Mouse (Mus musculus) myocyte (in vitro differentiated cells): Measurements from ENCODE around the gene Xpo6. TPM values are rescaled to one million over a fixed set of nuclear protein-coding genes. Genes with fewer than 3 reads are reported as not detected.
A peak's percentile ranks its signal among the peaks of the same experiment; 100 is the strongest.

ENCODE experiments used
- H3K27me3 ChIP-seq: one replicate; pipeline ENCODE4 v1.6.1; 2011; ENCODE audit not compliant: control insufficient read depth, insufficient read depth, insufficient read length
- H3K36me3 ChIP-seq: one replicate; pipeline ENCODE4 v1.6.1; 2011; ENCODE audit not compliant: control insufficient read depth, insufficient read depth
- H3K4me2 ChIP-seq: one replicate; pipeline ENCODE4 v1.6.1; 2011; ENCODE audit warnings: low read depth, control low read depth
- H3K4me3 ChIP-seq: one replicate; pipeline ENCODE4 v1.5.1; 2011; ENCODE audit warnings: mild to moderate bottlenecking, control low read depth, moderate library complexity
- H3K79me2 ChIP-seq: one replicate; pipeline ENCODE4 v1.6.1; 2011; ENCODE audit not compliant: control insufficient read depth, insufficient read depth
- H3ac ChIP-seq: one replicate; pipeline ENCODE4 v1.6.1; 2011; ENCODE audit not compliant: control insufficient read depth, insufficient read length
- CEBPB ChIP-seq: IDR thresholded peaks from 2 replicates; pipeline ENCODE4 v1.6.1; 2011; ENCODE audit warnings: mild to moderate bottlenecking, moderate library complexity; ENCODE audit not compliant: poor library complexity, insufficient read depth, severe bottlenecking
- E2F4 ChIP-seq: IDR thresholded peaks from one replicate; pipeline ENCODE4 v1.6.1; 2011; ENCODE audit warnings: mild to moderate bottlenecking, control low read depth, moderate library complexity; ENCODE audit not compliant: insufficient read depth
- MAX ChIP-seq: IDR thresholded peaks from one replicate; pipeline ENCODE4 v1.6.1; 2011; ENCODE audit warnings: low read depth, mild to moderate bottlenecking, control low read depth
- MYOD1 ChIP-seq, 3 experiments: IDR thresholded peaks; one replicate each; pipeline ENCODE4 v1.6.1; 2011; ENCODE audit warnings: control low read depth in 2 of 3, low read depth in 2 of 3, mild to moderate bottlenecking in 2 of 3, moderate library complexity in 1 of 3; ENCODE audit not compliant: insufficient read length in 2 of 3, control insufficient read depth in 1 of 3
- MYOG ChIP-seq, 3 experiments: IDR thresholded peaks; one replicate each; pipeline ENCODE4 v1.6.1; 2011; ENCODE audit warnings: control low read depth in 2 of 3, low read depth in 2 of 3, mild to moderate bottlenecking in 2 of 3; ENCODE audit not compliant: insufficient read length in 2 of 3, control insufficient read depth in 1 of 3, insufficient read depth in 1 of 3
- POLR2A ChIP-seq: IDR thresholded peaks from one replicate; pipeline ENCODE4 v1.6.1; 2011; ENCODE audit warnings: low read depth, mild to moderate bottlenecking, control low read depth, moderate library complexity; ENCODE audit not compliant: insufficient read length
- POLR2AphosphoS2 ChIP-seq: IDR thresholded peaks from one replicate; pipeline ENCODE4 v1.6.1; 2011; ENCODE audit warnings: low read depth, control low read depth; ENCODE audit not compliant: insufficient read length
- REST ChIP-seq: IDR thresholded peaks from one replicate; pipeline ENCODE4 v1.6.1; 2011; ENCODE audit warnings: mild to moderate bottlenecking, control low read depth, moderate library complexity; ENCODE audit not compliant: insufficient read depth, insufficient read length
- SRF ChIP-seq: IDR thresholded peaks from one replicate; pipeline ENCODE4 v1.6.1; 2011; ENCODE audit warnings: low read depth; ENCODE audit not compliant: control insufficient read depth, insufficient read length
- TCF12 ChIP-seq: IDR thresholded peaks from one replicate; pipeline ENCODE4 v1.6.1; 2011; ENCODE audit warnings: mild to moderate bottlenecking, control low read depth; ENCODE audit not compliant: poor library complexity, insufficient read depth, severe bottlenecking
- TCF3 ChIP-seq: IDR thresholded peaks from one replicate; pipeline ENCODE4 v1.6.1; 2011; ENCODE audit warnings: low read depth, control low read depth; ENCODE audit not compliant: insufficient read length
- USF1 ChIP-seq: IDR thresholded peaks from one replicate; pipeline ENCODE4 v1.6.1; 2011; ENCODE audit warnings: low read depth, mild to moderate bottlenecking, control low read depth, moderate library complexity
- polyA plus RNA-seq: library from polyadenylated mRNA; unstranded; fragments of >200 nt; fragmentation: generic; extraction: Trizol; gene quantifications from one replicate; pipeline ENCODE4 v1.2.1, GENCODE M21; 2012; ENCODE audit warnings: missing spikeins

Gene Xpo6
- polyA plus RNA-seq, 1 experiment: 36.4 TPM

- H3K36me3 ChIP-seq: peaks cover 9% of the 10 kb centered on the region
- TF ChIP-seq SRF (no peak), MYOD1 (IDR thresholded peaks at IDR 0.05; ENCODE audit: control insufficient read depth in 1 of 3, insufficient read length in 2 of 3, low read depth in 2 of 3) (peak in 1 of 3 experiments; percentile 7), MAX (no peak), POLR2AphosphoS2 (no peak), POLR2A (no peak), MYOG (IDR thresholded peaks at IDR 0.05; ENCODE audit: control insufficient read depth in 1 of 3, insufficient read depth in 1 of 3, insufficient read length in 2 of 3, low read depth in 2 of 3) (peak in 1 of 3 experiments; percentile 53), TCF3 (no peak)
Observed at GRCm38 (mm10) chr7:126167426-126167825, 32.9 kb downstream of the Xpo6 start.

DNA sequence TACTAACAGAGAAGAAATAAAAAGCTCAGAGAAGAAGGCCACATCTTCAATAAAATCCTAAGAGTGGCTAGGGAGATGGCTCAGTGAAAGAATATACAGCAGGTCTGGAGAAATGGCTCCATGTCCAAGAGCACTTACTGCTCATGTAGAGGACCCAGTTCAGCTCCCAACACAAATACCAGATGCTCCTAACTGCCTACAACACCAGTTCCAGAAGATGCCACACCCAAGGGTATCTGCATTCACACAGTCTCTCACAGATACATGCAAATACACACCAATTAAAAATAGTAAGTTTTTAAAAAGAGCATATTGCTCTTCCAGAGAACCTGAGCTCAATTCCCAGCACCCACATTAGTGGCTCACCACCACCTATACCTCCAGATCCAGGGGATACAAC, 33.7 kb downstream of the Xpo6 start:
- Histone ChIP-seq H3K4me3 (no peak overlapping the region), H3K27me3 (no peaks in the 10 kb centered on the region), H3K4me2 (no peak overlapping the region), H3K36me3 (peaks cover 9% of the 10 kb centered on the region), H3K79me2 (no peaks in the 10 kb centered on the region), H3ac (no peak overlapping the region)
- no peak for TF ChIP-seq E2F4
- TF ChIP-seq TCF12: no peak

More at GRCm38 (mm10) chr7:126167426-126167825, 32.9 kb downstream of the Xpo6 start:
- Histone ChIP-seq H3K27me3 (no peaks in the 10 kb centered on the region), H3ac (no peak overlapping the region), H3K4me3 (no peak overlapping the region), H3K4me2 (no peak overlapping the region), H3K79me2 (no peaks in the 10 kb centered on the region)

GRCm38 (mm10) chr7:126158238-126158637, 42.1 kb downstream of the Xpo6 start:
- Histone ChIP-seq H3K4me3 (no peak overlapping the region), H3K4me2 (no peak overlapping the region), H3K79me2 (no peaks in the 10 kb centered on the region), H3ac (no peak overlapping the region), H3K36me3 (peaks cover 15% of the 10 kb centered on the region), H3K27me3 (no peaks in the 10 kb centered on the region)
- TF ChIP-seq POLR2AphosphoS2 (no peak), MYOG (IDR thresholded peaks at IDR 0.05; ENCODE audit: control insufficient read depth in 1 of 3, insufficient read depth in 1 of 3, insufficient read length in 2 of 3, low read depth in 2 of 3) (no peak), TCF3 (no peak), MAX (no peak), CEBPB (no peak), TCF12 (no peak), SRF (no peak), MYOD1 (IDR thresholded peaks at IDR 0.05; ENCODE audit: control insufficient read depth in 1 of 3, insufficient read length in 2 of 3, low read depth in 2 of 3) (no peak), REST (no peak), POLR2A (no peak), E2F4 (no peak), USF1 (no peak)

DNA sequence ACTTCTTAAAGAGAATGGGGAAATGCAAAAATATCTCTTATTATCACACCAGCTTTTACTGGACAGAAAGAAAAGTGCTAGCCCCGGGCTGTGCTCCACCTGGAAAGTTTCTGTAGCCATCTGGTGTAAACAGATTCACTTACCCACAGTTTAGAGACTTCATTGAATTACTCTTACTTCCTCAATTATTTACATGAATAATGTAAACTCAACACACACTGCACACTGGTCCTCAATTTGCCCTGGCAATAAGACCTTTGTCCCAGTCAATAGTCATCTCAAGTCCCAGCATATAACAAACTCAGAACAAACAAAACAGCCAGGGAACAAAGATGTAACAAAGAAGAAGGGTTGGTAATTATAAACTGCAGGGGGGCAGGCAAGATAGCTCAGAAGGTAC, 44.6 kb downstream of the Xpo6 start:
- Histone ChIP-seq H3K4me2 (no peak overlapping the region), H3K79me2 (no peaks in the 10 kb centered on the region), H3K27me3 (no peaks in the 10 kb centered on the region), H3K4me3 (no peak overlapping the region), H3ac (no peak overlapping the region), H3K36me3 (peaks cover 22% of the 10 kb centered on the region)
- TF ChIP-seq MYOG (IDR thresholded peaks at IDR 0.05; ENCODE audit: control insufficient read depth in 1 of 3, insufficient read depth in 1 of 3, insufficient read length in 2 of 3, low read depth in 2 of 3) (no peak), E2F4 (no peak), POLR2A (no peak), POLR2AphosphoS2 (no peak), SRF (no peak), USF1 (no peak), MAX (no peak), REST (no peak), TCF12 (no peak), TCF3 (no peak), MYOD1 (IDR thresholded peaks at IDR 0.05; ENCODE audit: control insufficient read depth in 1 of 3, insufficient read length in 2 of 3, low read depth in 2 of 3) (no peak), CEBPB (no peak)

DNA sequence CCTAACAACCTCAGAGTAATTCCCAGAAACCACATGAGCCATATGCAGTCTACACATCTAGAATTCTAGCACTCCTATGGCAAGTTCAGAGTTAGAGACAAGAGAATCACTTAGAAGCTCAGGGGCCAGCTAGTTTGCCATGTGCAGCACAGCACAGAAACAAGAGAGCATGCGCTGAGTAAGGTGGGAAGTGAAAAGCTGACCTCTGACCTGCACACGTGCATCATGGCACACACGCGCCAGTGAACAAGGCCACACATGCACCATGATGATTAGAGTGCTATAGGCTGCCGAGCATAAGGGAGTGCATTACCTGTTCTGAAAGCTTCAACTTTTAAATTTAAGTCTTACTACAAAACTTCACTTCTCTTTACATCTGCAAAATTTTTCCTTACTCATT, 45.6 kb downstream of the Xpo6 start:
- H3K4me2 ChIP-seq: no peak overlapping the region
- H3K36me3 ChIP-seq: peaks cover 28% of the 10 kb centered on the region
- no peaks in the 10 kb centered on the region for H3K27me3 ChIP-seq
- H3K79me2 ChIP-seq: no peaks in the 10 kb centered on the region
- TF ChIP-seq POLR2AphosphoS2 (no peak), TCF3 (no peak), POLR2A (no peak), E2F4 (no peak), MYOD1 (IDR thresholded peaks at IDR 0.05; ENCODE audit: control insufficient read depth in 1 of 3, insufficient read length in 2 of 3, low read depth in 2 of 3) (no peak), TCF12 (no peak), CEBPB (no peak), USF1 (no peak), SRF (no peak), MAX (no peak)
- no peak overlapping the region for H3ac ChIP-seq
- no peak overlapping the region for H3K4me3 ChIP-seq
